In genomic region chr11:103261671-103262411, GRCm38 (mm10) we compare ENCODE assay signal across 10 mouse cellular contexts. TPM values are rescaled to one million over a fixed set of nuclear protein-coding genes. Genes with fewer than 3 reads are reported as not detected.
DNase-seq lines count a peak whose midpoint lies in the region; ATAC-seq and TF ChIP-seq lines count a peak whose summit lies in the region.
"Had no signal": no experiment of that assay in that cellular context is flagged by ENCODE, and none has a peak within 500 bp of the region (broad histone marks: within the 10 kb centered on the region; RNA-seq: fewer than 3 reads in every experiment).

No protein-coding gene starts in this region.

- WGBS in hindbrain, embryonic 14.5 days = 86% methylated on average over 7 of the region's 7 CpGs
- WGBS in hindbrain, embryonic 12.5 days = 91% methylated on average over 7 of the region's 7 CpGs
- WGBS in kidney, embryonic 15.5 days = 77% methylated on average over 7 of the region's 7 CpGs
- 90% methylated on average over 7 of the region's 7 CpGs for WGBS in forebrain, embryonic 15.5 days
- 53% methylated on average over 7 of the region's 7 CpGs for WGBS in cerebellum, adult 2 months

- H3K27ac ChIP-seq in hindbrain, embryonic 14.5 days = no peak overlapping the region
- H3K27ac ChIP-seq in hindbrain, embryonic 12.5 days = no peak overlapping the region
- H3K27ac ChIP-seq in kidney, embryonic 15.5 days = peak overlapping the region; percentile 67
- no peak overlapping the region for H3K27ac ChIP-seq in forebrain, embryonic 15.5 days (replicated peaks)
- no peak overlapping the region for H3K27ac ChIP-seq in cerebellum, adult 2 months (ENCODE audit: insufficient read depth, low read length)
- H3K27ac ChIP-seq: forebrain, embryonic 13.5 days had no signal

- TF ChIP-seq CTCF in cerebellum, adult 2 months (IDR thresholded peaks at IDR 0.05; ENCODE audit: borderline replicate concordance, insufficient read depth, low read depth, low read length) = no peak

- ATAC-seq in hindbrain, embryonic 14.5 days (ENCODE audit: low FRiP score) = no peak
- ATAC-seq in hindbrain, embryonic 12.5 days (ENCODE audit: low FRiP score) = no peak
- ATAC-seq in kidney, embryonic 15.5 days (replicated peaks; ENCODE audit: low FRiP score) = no peak
- no peak for ATAC-seq in forebrain, embryonic 15.5 days (replicated peaks)
- ATAC-seq: forebrain, embryonic 13.5 days had no signal

- H3K4me3 ChIP-seq in hindbrain, embryonic 14.5 days (replicated peaks; ENCODE audit: low read length) = no peak overlapping the region
- H3K4me3 ChIP-seq in hindbrain, embryonic 12.5 days = no peak overlapping the region
- no peak overlapping the region for H3K4me3 ChIP-seq in kidney, embryonic 15.5 days (replicated peaks)
- no peak overlapping the region for H3K4me3 ChIP-seq in forebrain, embryonic 15.5 days
- H3K4me3 ChIP-seq in cerebellum, adult 2 months (replicated peaks; ENCODE audit: insufficient read depth, low read depth, low read length) = no peak overlapping the region
- H3K4me3 ChIP-seq: forebrain, embryonic 13.5 days had no signal

- H3K9me3 ChIP-seq in hindbrain, embryonic 14.5 days (ENCODE audit: control insufficient read depth, low read length) = no peaks in the 10 kb centered on the region
- H3K9me3 ChIP-seq in hindbrain, embryonic 12.5 days (replicated peaks) = no peaks in the 10 kb centered on the region
- H3K9me3 ChIP-seq in kidney, embryonic 15.5 days (replicated peaks) = no peaks in the 10 kb centered on the region
- H3K9me3 ChIP-seq in forebrain, embryonic 15.5 days = no peaks in the 10 kb centered on the region
- H3K9me3 ChIP-seq: forebrain, embryonic 13.5 days had no signal

- no peak overlapping the region for H3K4me2 ChIP-seq in hindbrain, embryonic 14.5 days (replicated peaks)
- H3K4me2 ChIP-seq in hindbrain, embryonic 12.5 days (replicated peaks) = no peak overlapping the region; the same call in 1 of the 2 replicates
- H3K4me2 ChIP-seq in kidney, embryonic 15.5 days = peak overlapping the region; percentile 39
- H3K4me2 ChIP-seq in forebrain, embryonic 15.5 days (replicated peaks) = no peak overlapping the region
- H3K4me2 ChIP-seq: forebrain, embryonic 13.5 days had no signal

- peaks cover 51% of the 10 kb centered on the region for H3K4me1 ChIP-seq in hindbrain, embryonic 14.5 days (replicated peaks; ENCODE audit: control insufficient read depth, insufficient read depth, low read length)
- H3K4me1 ChIP-seq in hindbrain, embryonic 12.5 days = peaks cover 44% of the 10 kb centered on the region
- H3K4me1 ChIP-seq in kidney, embryonic 15.5 days = peaks cover 84% of the 10 kb centered on the region
- H3K4me1 ChIP-seq in forebrain, embryonic 15.5 days = peaks cover 42% of the 10 kb centered on the region
- H3K4me1 ChIP-seq in cerebellum, adult 2 months (ENCODE audit: control insufficient read depth, insufficient read depth, low read length) = peaks cover 10% of the 10 kb centered on the region

- no peak for TF ChIP-seq POLR2A in cerebellum, adult 2 months (IDR thresholded peaks at IDR 0.05; ENCODE audit: borderline replicate concordance, insufficient read depth, low read length)

- H3K9ac ChIP-seq in hindbrain, embryonic 14.5 days = peak overlapping the region; percentile 24; the same call in 1 of the 2 replicates
- no peak overlapping the region for H3K9ac ChIP-seq in hindbrain, embryonic 12.5 days
- no peak overlapping the region for H3K9ac ChIP-seq in kidney, embryonic 15.5 days
- H3K9ac ChIP-seq in forebrain, embryonic 15.5 days (replicated peaks) = no peak overlapping the region
- H3K9ac ChIP-seq: forebrain, embryonic 13.5 days had no signal

- no peak for DNase-seq in hindbrain, embryonic 14.5 days (ENCODE audit: low spot score)
- peak; percentile 44 for DNase-seq in Muller cell, postnatal 12 days (ENCODE audit: inconsistent ontology term)
- peak; percentile 75 for DNase-seq in heart, adult 8-10 months (ENCODE audit: low spot score)
- DNase-seq in right cerebral cortex, postnatal 4 days = no peak
- DNase-seq in cerebellum, adult 2 months = no peak

- no peaks in the 10 kb centered on the region for H3K36me3 ChIP-seq in hindbrain, embryonic 14.5 days (replicated peaks; ENCODE audit: control insufficient read depth, insufficient read depth)
- H3K36me3 ChIP-seq in hindbrain, embryonic 12.5 days = no peaks in the 10 kb centered on the region
- H3K36me3 ChIP-seq in kidney, embryonic 15.5 days = no peaks in the 10 kb centered on the region
- no peaks in the 10 kb centered on the region for H3K36me3 ChIP-seq in forebrain, embryonic 15.5 days

- no peaks in the 10 kb centered on the region for H3K27me3 ChIP-seq in hindbrain, embryonic 14.5 days (ENCODE audit: control insufficient read depth, insufficient read depth, low read length)
- H3K27me3 ChIP-seq in hindbrain, embryonic 12.5 days = no peaks in the 10 kb centered on the region
- H3K27me3 ChIP-seq in kidney, embryonic 15.5 days = no peaks in the 10 kb centered on the region
- no peaks in the 10 kb centered on the region for H3K27me3 ChIP-seq in forebrain, embryonic 15.5 days
- H3K27me3 ChIP-seq in cerebellum, adult 2 months (ENCODE audit: control insufficient read depth, insufficient read depth, low read length) = no peaks in the 10 kb centered on the region
- H3K27me3 ChIP-seq: forebrain, embryonic 13.5 days had no signal

RNA-seq across cellular contexts. Expression of gene Map3k14, which starts 5.4 kb away (rescaled TPM):
- polyA plus RNA-seq in hindbrain, embryonic 14.5 days (2014; fragmentation: Nextera tagmentation; extraction: Ambion mirVana) = 2.9 and 4.0 TPM in 2 replicates
- polyA plus RNA-seq in hindbrain, embryonic 12.5 days (2016; fragmentation: Nextera tagmentation; extraction: Ambion mirVana) = 3.9 and 4.8 TPM in 2 replicates
- total RNA-seq in heart, adult 8-10 months (2022) = 1 to 10 TPM; 2.7 to 3.9 (median 3.6) TPM
- 4.3 and 4.9 TPM in 2 replicates for polyA plus RNA-seq in kidney, embryonic 15.5 days (2015; fragmentation: Nextera tagmentation; extraction: Ambion mirVana)
- polyA plus RNA-seq in forebrain, embryonic 15.5 days (2015; fragmentation: Nextera tagmentation; extraction: Ambion mirVana) = 3.7 and 3.9 TPM in 2 replicates
- 6.0 and 6.1 TPM in 2 replicates for polyA plus RNA-seq in cerebellum, adult 2 months (2012; rRNA removed)

RNA-seq across cellular contexts. Expression of gene Spata32, which starts 43.6 kb away (rescaled TPM):
- polyA plus RNA-seq in hindbrain, embryonic 14.5 days (2014; fragmentation: Nextera tagmentation; extraction: Ambion mirVana) = 0.29 and 0.31 TPM in 2 replicates
- polyA plus RNA-seq in hindbrain, embryonic 12.5 days (2016; fragmentation: Nextera tagmentation; extraction: Ambion mirVana) = 0.21 TPM in 1 of 2 replicates, not detected in the other
- total RNA-seq in heart, adult 8-10 months (2022) = not detected
- polyA plus RNA-seq in kidney, embryonic 15.5 days (2015; fragmentation: Nextera tagmentation; extraction: Ambion mirVana) = not detected in 2 replicates
- polyA plus RNA-seq in forebrain, embryonic 15.5 days (2015; fragmentation: Nextera tagmentation; extraction: Ambion mirVana) = 0.15 and 0.38 TPM in 2 replicates
- polyA plus RNA-seq in cerebellum, adult 2 months (2012; rRNA removed) = 2.7 and 3.2 TPM in 2 replicates
- polyA plus RNA-seq: forebrain, embryonic 13.5 days; limb, embryonic 14.5 days had no signal

RNA-seq across cellular contexts. Expression of gene 1700023F06Rik, which starts 53.5 kb away (rescaled TPM):
- polyA plus RNA-seq in hindbrain, embryonic 14.5 days (2014; fragmentation: Nextera tagmentation; extraction: Ambion mirVana) = 1.9 TPM in 2 replicates
- 0.34 and 0.71 TPM in 2 replicates for polyA plus RNA-seq in hindbrain, embryonic 12.5 days (2016; fragmentation: Nextera tagmentation; extraction: Ambion mirVana)
- total RNA-seq in heart, adult 8-10 months (2022) = not detected
- 0.19 and 0.42 TPM in 2 replicates for polyA plus RNA-seq in kidney, embryonic 15.5 days (2015; fragmentation: Nextera tagmentation; extraction: Ambion mirVana)
- 0.75 and 0.98 TPM in 2 replicates for polyA plus RNA-seq in forebrain, embryonic 15.5 days (2015; fragmentation: Nextera tagmentation; extraction: Ambion mirVana)
- 9.4 and 10.0 TPM in 2 replicates for polyA plus RNA-seq in cerebellum, adult 2 months (2012; rRNA removed)

Comparison
In these comparisons a context has a peak if more than half of its experiments do, and no peak if none do; other contexts are left out.
1. DNase-seq: peak in Muller cell, postnatal 12 days (single experiment) and heart, adult 8-10 months (single experiment); none in hindbrain, embryonic 14.5 days (single experiment), right cerebral cortex, postnatal 4 days (single experiment) and cerebellum, adult 2 months (0 of 2).